Mouse (Mus musculus): Measurements from ENCODE around the gene Agbl4. TPM values are rescaled to one million over a fixed set of nuclear protein-coding genes. Genes with fewer than 3 reads are reported as not detected.

Agbl4 gene
- polyA plus RNA-seq, 1 experiment from 2014 or later = 0.24 TPM

- Histone ChIP-seq H3K27me3 (replicated peaks; ENCODE audit: low read depth, poor library complexity, severe bottlenecking) (no peaks in the 10 kb centered on the region), H3K9me3 (no peaks in the 10 kb centered on the region), H3K27ac (replicated peaks) (no peak overlapping the region), H3K4me1 (peaks cover 18% of the 10 kb centered on the region), H3K36me3 (replicated peaks) (peaks cover 44% of the 10 kb centered on the region), H3K4me3 (no peak overlapping the region)
- DNase-seq (ENCODE audit: low spot score) = no peak
- WGBS = 92% methylated on average over 1 of the region's 1 CpGs
Observed at GRCm38 (mm10) chr4:111419476-111419875, 1022.0 kb downstream of the Agbl4 start.

- DNase-seq (ENCODE audit: low spot score) = no peak
- H3K9me3 ChIP-seq = no peaks in the 10 kb centered on the region
- H3K4me3 ChIP-seq = no peak overlapping the region
- H3K36me3 ChIP-seq (replicated peaks) = peaks cover 49% of the 10 kb centered on the region
- 90% methylated on average over 3 of the region's 3 CpGs for WGBS
- H3K4me1 ChIP-seq = peaks cover 18% of the 10 kb centered on the region
- H3K27me3 ChIP-seq (replicated peaks; ENCODE audit: low read depth, poor library complexity, severe bottlenecking) = no peaks in the 10 kb centered on the region
- H3K27ac ChIP-seq (replicated peaks) = no peak overlapping the region
Observed at GRCm38 (mm10) chr4:111420031-111420430, 1022.6 kb downstream of the Agbl4 start.

- Histone ChIP-seq H3K4me1 (peaks cover 13% of the 10 kb centered on the region), H3K27ac (replicated peaks) (no peak overlapping the region), H3K27me3 (replicated peaks; ENCODE audit: low read depth, poor library complexity, severe bottlenecking) (no peaks in the 10 kb centered on the region), H3K36me3 (replicated peaks) (peaks cover 53% of the 10 kb centered on the region), H3K9me3 (no peaks in the 10 kb centered on the region), H3K4me3 (no peak overlapping the region)
- no peak for DNase-seq (ENCODE audit: low spot score)
- WGBS = 85% methylated on average over 4 of the region's 4 CpGs
Observed at GRCm38 (mm10) chr4:111420955-111421354, 1023.5 kb downstream of the Agbl4 start.

DNA sequence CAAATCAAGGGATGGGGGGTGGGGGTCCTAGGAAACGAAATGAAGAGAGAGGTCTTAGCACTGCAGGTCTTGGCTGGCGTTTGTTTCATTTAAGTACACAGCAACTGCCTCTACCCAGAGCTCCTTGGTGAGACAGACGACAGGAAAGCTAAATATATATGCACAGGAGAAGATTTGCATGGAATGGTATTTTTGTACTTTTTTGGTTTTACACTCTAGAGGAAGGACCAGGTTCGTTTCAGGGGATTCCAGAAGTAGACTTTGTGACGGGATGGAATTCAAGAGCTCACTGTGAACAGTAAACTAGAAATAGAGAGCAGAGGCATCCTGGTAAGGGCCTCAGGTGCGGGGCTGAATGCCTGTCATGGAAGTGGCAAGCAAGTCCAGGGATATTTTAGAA is 1024.3 kb downstream of the Agbl4 start:
- 90% methylated on average over 6 of the region's 6 CpGs for WGBS
- Histone ChIP-seq H3K9me3 (no peaks in the 10 kb centered on the region), H3K27me3 (replicated peaks; ENCODE audit: low read depth, poor library complexity, severe bottlenecking) (no peaks in the 10 kb centered on the region), H3K4me1 (peaks cover 4% of the 10 kb centered on the region), H3K36me3 (replicated peaks) (peaks cover 53% of the 10 kb centered on the region), H3K4me3 (no peak overlapping the region), H3K27ac (replicated peaks) (no peak overlapping the region)
- DNase-seq (ENCODE audit: low spot score) = no peak

GRCm38 (mm10) chr4:111424371-111424950 is 1027.0 kb downstream of the Agbl4 start:
- H3K9me3 ChIP-seq = no peaks in the 10 kb centered on the region
- H3K4me3 ChIP-seq = no peak overlapping the region
- H3K27ac ChIP-seq (replicated peaks) = no peak overlapping the region
- H3K36me3 ChIP-seq (replicated peaks) = peaks cover 39% of the 10 kb centered on the region
- DNase-seq (ENCODE audit: low spot score) = no peak
- WGBS = 90% methylated on average over 1 of the region's 1 CpGs
- H3K27me3 ChIP-seq (replicated peaks; ENCODE audit: low read depth, poor library complexity, severe bottlenecking) = no peaks in the 10 kb centered on the region
- peaks cover 10% of the 10 kb centered on the region; the same call in 1 of the 2 replicates for H3K4me1 ChIP-seq

GRCm38 (mm10) chr4:111425170-111425569 is 1027.7 kb downstream of the Agbl4 start:
- H3K27me3 ChIP-seq (replicated peaks; ENCODE audit: low read depth, poor library complexity, severe bottlenecking) = no peaks in the 10 kb centered on the region
- H3K4me1 ChIP-seq = peaks cover 10% of the 10 kb centered on the region; the same call in 1 of the 2 replicates
- no peak overlapping the region for H3K4me3 ChIP-seq
- no peak for DNase-seq (ENCODE audit: low spot score)
- WGBS = 84% methylated on average over 6 of the region's 6 CpGs
- H3K9me3 ChIP-seq = no peaks in the 10 kb centered on the region
- peaks cover 33% of the 10 kb centered on the region for H3K36me3 ChIP-seq (replicated peaks)
- H3K27ac ChIP-seq (replicated peaks) = no peak overlapping the region

DNA sequence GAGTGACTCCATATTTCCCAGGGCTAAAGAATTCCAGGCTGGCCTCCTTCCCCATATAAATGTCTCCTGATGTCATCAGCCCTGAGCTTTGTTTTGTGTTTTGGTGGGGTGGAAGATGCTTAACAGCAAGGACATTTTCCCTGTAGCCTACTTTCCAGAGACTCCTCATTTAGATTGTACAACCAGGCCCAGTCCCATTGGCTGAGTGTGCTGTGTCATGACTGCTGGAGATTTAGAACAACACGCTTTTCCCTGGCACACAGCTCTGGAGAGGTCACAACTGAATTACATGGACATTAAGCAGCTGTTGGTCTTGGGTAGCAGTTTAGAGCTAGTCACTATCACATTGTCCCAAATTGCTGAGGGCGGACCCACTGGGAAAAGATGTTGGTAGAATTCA is 1033.7 kb downstream of the Agbl4 start:
- H3K36me3 ChIP-seq (replicated peaks) = peaks cover 59% of the 10 kb centered on the region

GRCm38 (mm10) chr4:111432013-111432412 is 1034.6 kb downstream of the Agbl4 start:
- Histone ChIP-seq H3K4me3 (no peak overlapping the region), H3K4me1 (peaks cover 10% of the 10 kb centered on the region; the same call in 1 of the 2 replicates), H3K27me3 (replicated peaks; ENCODE audit: low read depth, poor library complexity, severe bottlenecking) (no peaks in the 10 kb centered on the region), H3K27ac (replicated peaks) (no peak overlapping the region), H3K9me3 (no peaks in the 10 kb centered on the region), H3K36me3 (replicated peaks) (peaks cover 67% of the 10 kb centered on the region)
- DNase-seq (ENCODE audit: low spot score) = no peak
- 71% methylated on average over 5 of the region's 5 CpGs for WGBS

More for the DNA sequence above, 1033.7 kb downstream of the Agbl4 start:
- Histone ChIP-seq H3K4me3 (no peak overlapping the region), H3K27me3 (replicated peaks; ENCODE audit: low read depth, poor library complexity, severe bottlenecking) (no peaks in the 10 kb centered on the region), H3K27ac (replicated peaks) (no peak overlapping the region), H3K4me1 (peaks cover 10% of the 10 kb centered on the region; the same call in 1 of the 2 replicates), H3K9me3 (no peaks in the 10 kb centered on the region)
- DNase-seq (ENCODE audit: low spot score) = no peak
- 97% methylated on average over 2 of the region's 2 CpGs for WGBS

GRCm38 (mm10) chr4:111432417-111432816 is 1035.0 kb downstream of the Agbl4 start:
- H3K36me3 ChIP-seq (replicated peaks) = peaks cover 71% of the 10 kb centered on the region
- peaks cover 10% of the 10 kb centered on the region; the same call in 1 of the 2 replicates for H3K4me1 ChIP-seq
- no peaks in the 10 kb centered on the region for H3K9me3 ChIP-seq
- DNase-seq (ENCODE audit: low spot score) = no peak
- H3K27me3 ChIP-seq (replicated peaks; ENCODE audit: low read depth, poor library complexity, severe bottlenecking) = no peaks in the 10 kb centered on the region
- H3K4me3 ChIP-seq = no peak overlapping the region
- WGBS = 90% methylated on average over 5 of the region's 5 CpGs
- H3K27ac ChIP-seq (replicated peaks) = no peak overlapping the region

DNA sequence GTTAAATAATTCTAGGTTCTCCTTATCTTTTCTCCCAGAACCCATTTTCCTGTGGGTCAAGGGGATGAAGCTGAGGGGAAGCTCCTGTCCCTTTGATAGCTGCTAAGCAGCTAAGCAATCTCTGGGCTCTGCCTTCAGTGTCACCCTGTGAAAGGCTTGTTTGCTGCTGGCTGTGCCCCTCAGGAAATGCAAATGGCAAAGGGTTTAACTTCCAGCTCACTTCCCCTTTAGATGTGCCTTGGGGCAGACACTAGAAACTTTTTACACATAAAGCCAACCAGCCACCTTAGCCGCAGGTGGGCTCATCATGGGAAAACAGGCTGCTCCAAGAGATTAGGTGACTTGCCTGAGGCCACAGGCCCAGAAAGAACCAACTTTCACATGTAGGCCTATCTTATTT is 1044.2 kb downstream of the Agbl4 start:
- Histone ChIP-seq H3K27ac (replicated peaks) (no peak overlapping the region), H3K27me3 (replicated peaks; ENCODE audit: low read depth, poor library complexity, severe bottlenecking) (peaks cover 3% of the 10 kb centered on the region; the same call in 1 of the 2 replicates), H3K36me3 (replicated peaks) (peaks cover 69% of the 10 kb centered on the region), H3K9me3 (no peaks in the 10 kb centered on the region; the same call in 1 of the 2 replicates), H3K4me3 (no peak overlapping the region), H3K4me1 (peaks cover 14% of the 10 kb centered on the region; the same call in 1 of the 2 replicates)
- no peak for DNase-seq (ENCODE audit: low spot score)
- WGBS = 77% methylated on average over 1 of the region's 1 CpGs

DNA sequence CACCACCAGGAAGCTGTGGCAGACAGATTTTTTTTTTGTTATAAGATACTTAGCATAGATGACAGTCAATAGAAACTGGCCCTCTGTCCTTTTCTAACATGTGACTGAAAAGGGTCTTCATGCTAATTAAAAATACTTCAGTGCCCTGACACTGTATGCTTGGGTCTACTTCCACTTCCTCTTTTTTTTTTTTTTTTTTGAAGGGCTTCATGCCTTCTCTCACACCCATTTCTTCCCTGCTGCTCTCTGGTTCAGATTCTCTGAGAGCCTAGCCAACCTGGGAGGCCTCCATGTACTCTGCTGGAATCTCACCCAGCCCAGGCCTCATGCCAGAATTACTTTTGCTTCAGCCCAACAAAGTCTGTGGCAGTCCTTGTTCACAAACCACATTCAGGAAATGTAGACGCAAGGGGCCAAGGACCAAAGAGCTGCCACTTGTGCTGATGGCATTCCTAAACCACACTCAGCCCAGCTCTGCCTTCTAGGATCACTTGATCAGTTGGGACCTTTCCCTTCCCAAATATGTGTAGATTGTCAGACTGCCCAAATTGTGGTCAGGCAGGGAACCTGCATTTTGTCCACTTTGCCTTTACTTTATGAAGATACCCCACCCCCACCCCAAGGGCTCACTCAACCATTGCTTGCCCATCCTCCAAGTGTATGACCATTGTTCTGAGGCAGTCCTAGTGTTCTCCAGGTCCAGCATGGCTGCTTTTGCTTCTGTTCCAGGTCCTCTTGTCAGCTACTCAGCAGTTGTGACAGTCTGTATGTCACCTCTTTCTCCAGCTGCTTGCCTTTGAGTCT is 1045.2 kb downstream of the Agbl4 start:
- Histone ChIP-seq H3K36me3 (replicated peaks) (peaks cover 67% of the 10 kb centered on the region), H3K9me3 (no peaks in the 10 kb centered on the region; the same call in 1 of the 2 replicates), H3K4me1 (peaks cover 14% of the 10 kb centered on the region; the same call in 1 of the 2 replicates), H3K27ac (replicated peaks) (no peak overlapping the region), H3K4me3 (no peak overlapping the region), H3K27me3 (replicated peaks; ENCODE audit: low read depth, poor library complexity, severe bottlenecking) (peaks cover 3% of the 10 kb centered on the region; the same call in 1 of the 2 replicates)
- 82% methylated on average over 1 of the region's 1 CpGs for WGBS
- no peak for DNase-seq (ENCODE audit: low spot score)

GRCm38 (mm10) chr4:111443906-111444615 is 1046.6 kb downstream of the Agbl4 start:
- Histone ChIP-seq H3K4me3 (no peak overlapping the region), H3K9me3 (no peaks in the 10 kb centered on the region), H3K36me3 (replicated peaks) (peaks cover 73% of the 10 kb centered on the region), H3K4me1 (peaks cover 14% of the 10 kb centered on the region; the same call in 1 of the 2 replicates), H3K27ac (replicated peaks) (no peak overlapping the region), H3K27me3 (replicated peaks; ENCODE audit: low read depth, poor library complexity, severe bottlenecking) (peaks cover 3% of the 10 kb centered on the region; the same call in 1 of the 2 replicates)
- DNase-seq (ENCODE audit: low spot score) = no peak
- WGBS = 71% methylated on average over 10 of the region's 10 CpGs

Measured in embryonic facial prominence, embryonic 10.5 days (tissue).